Mouse (Mus musculus) T-helper 1 cell (primary cell): ENCODE data around the gene Trafd1.
"Not testable (repeated sequence)": the region's sequence is repeated elsewhere in the genome, so short reads cannot be mapped to it uniquely, and the experiment has no call there.

Source experiments
- in situ Hi-C: fragments of 300-600 bp; cut with MboI, MseI; formaldehyde crosslinking; loops from one replicate; pipeline ENCODE4 v1.15.1; 2025; ENCODE audit warnings: high pct_unique_total_duplicates

Gene Trafd1

DNA sequence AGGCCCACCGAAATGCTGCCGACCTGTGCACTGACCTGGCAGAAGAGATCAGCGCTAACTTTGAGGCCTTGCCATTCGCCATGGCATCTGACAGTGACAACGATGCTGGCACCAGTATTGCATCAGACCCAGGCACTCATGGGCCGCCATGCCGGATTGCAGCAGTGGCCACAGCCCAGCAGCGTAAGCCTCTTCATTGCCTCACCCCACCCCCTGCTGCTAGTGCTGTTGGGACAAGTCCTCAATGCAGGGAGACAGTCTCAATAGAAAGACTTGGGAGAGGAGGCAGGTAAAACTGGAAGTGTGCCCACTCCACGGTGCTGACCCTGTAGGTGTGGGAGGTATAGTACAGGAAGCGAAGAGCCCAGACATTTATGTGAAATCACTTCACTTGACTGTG is 53.7 kb downstream of the Trafd1 start:
- in situ Hi-C loops = no loop called here

DNA sequence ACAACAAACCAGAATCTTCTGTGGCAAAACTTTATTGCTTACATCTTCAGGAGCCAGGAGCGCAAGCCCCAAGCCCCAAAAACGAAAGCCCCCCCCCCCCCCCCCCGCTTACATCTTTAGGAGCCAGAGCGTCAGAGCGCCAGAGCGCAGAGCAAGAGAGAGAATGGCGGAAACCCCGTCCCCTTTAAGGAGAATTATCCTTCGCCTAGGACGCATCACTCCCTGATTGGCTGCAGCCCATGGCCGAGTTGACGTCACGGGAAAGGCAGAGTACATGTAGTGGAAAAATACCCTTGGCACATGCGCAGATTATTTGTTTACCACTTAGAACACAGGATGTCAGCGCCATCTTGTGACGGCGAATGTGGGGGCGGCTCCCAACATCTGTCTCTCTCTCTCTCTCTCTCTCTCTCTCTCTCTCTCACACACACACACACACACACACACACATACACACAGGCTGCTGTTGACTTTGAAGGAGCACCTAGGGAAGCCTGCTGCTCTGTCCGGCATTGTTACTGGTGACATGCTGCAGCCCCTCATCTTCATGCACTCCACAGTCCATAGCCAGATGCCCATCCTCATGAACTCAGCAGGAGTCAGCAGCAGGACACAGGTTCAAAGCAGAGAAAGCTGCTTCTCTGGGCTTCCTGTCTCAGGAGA is 55.1 kb downstream of the Trafd1 start:
- in situ Hi-C loops = not testable (repeated sequence)

DNA sequence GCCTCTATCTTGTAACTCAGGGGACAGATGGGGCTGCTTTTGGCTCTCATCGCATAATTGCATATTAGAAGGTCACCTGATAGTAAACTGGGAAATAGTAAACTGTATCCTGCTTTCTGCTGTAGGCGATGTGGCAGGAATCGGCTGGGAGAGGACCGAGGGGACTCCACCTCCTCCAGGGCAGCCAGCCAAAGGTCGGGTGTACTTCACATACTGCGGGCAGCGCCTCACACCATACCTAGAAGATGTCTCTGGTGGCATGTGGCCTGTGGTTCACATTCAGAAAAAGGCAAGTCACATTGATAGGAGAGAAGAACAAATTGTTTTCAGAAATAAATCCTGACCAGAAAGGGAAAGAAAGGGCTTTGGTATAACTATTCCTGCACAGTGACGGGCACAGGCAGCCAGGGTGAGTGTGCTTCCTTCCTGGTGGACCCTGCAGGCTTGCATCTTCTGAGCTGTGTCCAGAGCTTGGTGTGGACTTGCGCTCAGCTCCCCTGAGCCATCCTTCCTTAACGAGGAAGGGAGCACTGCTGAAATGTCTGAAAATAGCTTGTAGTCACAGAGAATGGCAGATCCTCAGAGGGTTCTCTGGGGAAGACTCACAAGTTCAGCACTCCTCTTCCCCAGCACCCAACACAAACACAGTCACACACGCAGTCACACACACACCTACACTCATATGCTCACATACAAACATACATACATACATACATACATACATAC is 55.9 kb downstream of the Trafd1 start:
- in situ Hi-C loops = no loop called here

DNA sequence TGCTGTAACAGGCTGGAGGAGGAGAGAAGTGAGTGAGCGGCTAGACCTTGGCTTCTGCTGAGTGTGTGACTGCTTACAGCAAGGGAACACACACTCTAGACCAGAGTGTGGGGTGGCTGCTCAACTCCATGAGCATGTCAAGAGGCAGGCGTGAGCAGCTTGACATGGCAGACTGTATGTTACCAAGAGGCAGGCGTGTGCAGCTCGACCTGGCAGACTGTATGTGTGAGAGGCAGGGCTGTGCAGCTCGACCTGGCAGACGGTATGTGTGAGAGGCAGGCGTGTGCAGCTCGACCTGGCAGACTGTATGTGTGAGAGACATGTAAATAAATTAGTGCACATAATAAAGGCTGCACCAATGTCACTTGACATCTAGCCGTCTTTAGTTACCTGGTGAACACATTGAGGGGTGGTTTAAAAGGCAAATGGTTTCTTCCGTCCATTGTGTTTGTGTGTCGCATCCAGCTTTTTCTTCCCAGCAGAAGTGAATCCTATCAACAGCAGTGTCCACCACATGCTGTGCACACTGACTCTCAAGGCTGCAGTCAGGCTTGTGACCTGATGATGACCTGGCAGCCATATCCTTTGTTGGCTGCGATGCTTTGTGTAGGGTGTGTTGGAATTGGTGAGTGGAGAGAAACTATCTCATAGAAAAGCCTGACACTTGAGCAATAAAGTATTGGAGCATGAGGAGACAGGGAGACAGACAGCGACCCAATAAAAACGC is 59.2 kb downstream of the Trafd1 start:
- in situ Hi-C loops = no loop called here
